Mouse (Mus musculus) heart, adult 18-20 months (tissue): Measurements from ENCODE around the gene Wsb2. TPM values are rescaled to one million over a fixed set of nuclear protein-coding genes. Genes with fewer than 3 reads are reported as not detected.
"Not testable (repeated sequence)": the region's sequence is repeated elsewhere in the genome, so short reads cannot be mapped to it uniquely, and the experiment has no call there.

ENCODE experiments used
- DNase-seq, 2 experiments: peaks; one replicate each; pipeline ENCODE4 v3.0.0; 2021 to 2022; ENCODE audit warnings: mixed read lengths in 1 of 2
- total RNA-seq, 2 experiments: library from RNA; stranded (reverse); gene quantifications; 2 replicates each; pipeline ENCODE4 v1.2.3; 2021

The Wsb2 gene
- total RNA-seq, 2 experiments from 2014 or later, result 95.7 to 123 TPM

- DNase-seq, result peak in 1 of 2 experiments; percentile 43
Measured at GRCm38 (mm10) chr5:117388296-117388751, 31.2 kb downstream of the Wsb2 start.

DNA sequence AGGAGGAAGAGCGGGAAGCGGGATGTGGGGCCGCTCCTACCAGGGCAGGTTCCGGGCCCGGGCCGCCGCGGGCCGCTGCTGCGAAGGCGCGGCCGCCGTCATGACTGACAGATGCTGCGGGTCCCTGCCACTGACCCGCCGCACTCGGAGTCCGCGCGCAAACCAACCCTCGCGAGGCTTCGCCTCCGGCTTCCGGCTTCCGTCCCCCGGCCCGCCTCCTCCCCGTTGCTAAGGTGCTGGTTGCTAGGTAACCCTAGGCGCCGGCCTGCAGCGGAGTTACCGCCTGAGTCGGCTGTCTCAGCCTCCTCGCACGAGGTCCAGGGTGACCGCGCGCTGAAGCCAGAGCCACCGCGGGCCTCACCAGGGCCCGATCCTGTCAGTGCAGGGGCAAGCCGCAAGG lies 31.8 kb downstream of the Wsb2 start, which contains the start of gene Rfc5:
Gene Rfc5, minus strand, starts transcription at position 171 of the 400 bp plus-strand sequence.
- peak; percentile 96 for DNase-seq

GRCm38 (mm10) chr5:117390895-117391294 lies 33.8 kb downstream of the Wsb2 start:
- no peak for DNase-seq

GRCm38 (mm10) chr5:117395834-117396233 lies 38.7 kb downstream of the Wsb2 start:
- DNase-seq, result no peak

- no peak for DNase-seq
Measured at GRCm38 (mm10) chr5:117396596-117397014, 39.5 kb downstream of the Wsb2 start.

DNA sequence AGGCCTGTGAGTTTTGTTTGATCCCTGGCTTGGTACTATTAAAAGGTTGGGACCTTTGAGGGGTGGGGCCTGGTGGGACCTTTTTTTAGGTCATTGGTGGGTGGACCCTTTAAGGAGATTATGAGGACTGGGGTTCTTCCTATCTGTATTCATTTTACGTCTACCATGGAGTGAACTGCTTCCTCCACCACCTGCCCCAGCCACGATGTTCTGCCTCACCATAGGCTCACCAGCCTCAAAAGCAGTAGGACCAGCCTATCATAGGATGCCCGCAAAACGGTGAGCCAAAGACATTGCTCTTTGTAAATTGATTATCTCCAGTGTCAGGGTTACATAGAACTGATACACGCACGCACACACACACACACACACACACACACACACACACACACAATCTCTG lies 40.3 kb downstream of the Wsb2 start:
- no peak for DNase-seq

- no peak for DNase-seq
Measured at GRCm38 (mm10) chr5:117398007-117398550, 41.0 kb downstream of the Wsb2 start.

DNA sequence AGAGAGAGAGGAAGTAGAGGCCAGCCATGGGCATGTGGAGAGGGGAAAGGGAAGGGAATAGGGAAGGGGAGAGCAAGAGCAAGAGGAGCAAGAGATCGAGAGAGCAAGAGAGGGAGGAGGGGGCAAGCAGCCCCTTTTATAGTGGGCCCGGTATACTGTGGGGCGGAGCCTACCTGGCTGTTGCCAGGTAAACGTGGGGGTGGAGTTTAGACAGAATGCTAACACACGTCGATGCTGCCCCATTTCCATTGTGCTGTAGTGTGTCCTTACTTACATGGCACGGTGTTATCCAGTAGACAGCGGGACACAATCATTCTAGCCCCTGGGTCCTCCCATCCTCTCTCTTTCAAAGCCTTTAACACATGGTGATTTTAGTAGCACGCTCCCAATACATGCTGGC lies 42.2 kb downstream of the Wsb2 start:
- DNase-seq, result no peak

DNA sequence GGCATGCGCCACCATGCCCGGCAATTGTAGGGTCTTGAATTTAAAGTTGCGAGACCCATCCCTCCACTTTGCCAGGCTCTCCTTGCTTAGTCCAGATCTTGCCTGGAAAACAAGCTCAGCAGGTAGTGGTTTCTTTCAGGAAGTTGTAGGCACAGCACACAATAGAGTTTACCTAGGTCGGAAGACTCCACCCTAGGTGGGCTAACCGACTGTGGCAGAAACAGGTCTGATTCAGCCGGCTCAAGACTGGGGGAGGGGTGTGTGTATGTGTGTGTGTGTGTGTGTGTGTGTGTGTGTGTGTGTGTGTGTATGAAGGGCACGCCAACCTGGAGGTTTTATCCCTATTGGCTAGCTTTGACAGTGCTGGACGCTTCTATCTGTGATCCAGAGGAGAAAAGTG lies 46.5 kb downstream of the Wsb2 start:
- DNase-seq, result no peak

- not testable (repeated sequence) for DNase-seq
Measured at GRCm38 (mm10) chr5:117404671-117405070, 47.6 kb downstream of the Wsb2 start.

- peak in 1 of 2 experiments; percentile 70 for DNase-seq
Measured at GRCm38 (mm10) chr5:117408216-117408615, 51.1 kb downstream of the Wsb2 start.

DNA sequence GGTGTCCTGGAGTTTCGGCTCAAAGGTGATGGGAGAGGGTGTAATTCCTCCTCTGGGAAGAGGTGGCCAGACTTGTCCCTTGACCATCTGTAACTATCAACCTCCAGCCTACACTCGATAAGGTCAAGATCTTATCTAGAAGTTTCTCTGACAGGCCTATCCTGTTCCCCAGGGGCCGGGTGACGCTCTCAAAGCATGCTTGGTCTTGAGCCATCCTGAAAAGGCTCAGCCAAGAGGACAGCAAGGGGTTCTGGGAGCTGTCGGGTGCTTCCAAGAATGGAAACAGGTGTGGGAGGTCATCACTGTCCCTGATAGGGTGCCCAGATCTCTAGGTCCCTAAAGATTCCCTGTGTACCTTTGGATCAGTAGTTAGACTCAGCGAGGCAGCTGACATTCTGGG lies 52.3 kb downstream of the Wsb2 start:
- DNase-seq, result no peak

DNA sequence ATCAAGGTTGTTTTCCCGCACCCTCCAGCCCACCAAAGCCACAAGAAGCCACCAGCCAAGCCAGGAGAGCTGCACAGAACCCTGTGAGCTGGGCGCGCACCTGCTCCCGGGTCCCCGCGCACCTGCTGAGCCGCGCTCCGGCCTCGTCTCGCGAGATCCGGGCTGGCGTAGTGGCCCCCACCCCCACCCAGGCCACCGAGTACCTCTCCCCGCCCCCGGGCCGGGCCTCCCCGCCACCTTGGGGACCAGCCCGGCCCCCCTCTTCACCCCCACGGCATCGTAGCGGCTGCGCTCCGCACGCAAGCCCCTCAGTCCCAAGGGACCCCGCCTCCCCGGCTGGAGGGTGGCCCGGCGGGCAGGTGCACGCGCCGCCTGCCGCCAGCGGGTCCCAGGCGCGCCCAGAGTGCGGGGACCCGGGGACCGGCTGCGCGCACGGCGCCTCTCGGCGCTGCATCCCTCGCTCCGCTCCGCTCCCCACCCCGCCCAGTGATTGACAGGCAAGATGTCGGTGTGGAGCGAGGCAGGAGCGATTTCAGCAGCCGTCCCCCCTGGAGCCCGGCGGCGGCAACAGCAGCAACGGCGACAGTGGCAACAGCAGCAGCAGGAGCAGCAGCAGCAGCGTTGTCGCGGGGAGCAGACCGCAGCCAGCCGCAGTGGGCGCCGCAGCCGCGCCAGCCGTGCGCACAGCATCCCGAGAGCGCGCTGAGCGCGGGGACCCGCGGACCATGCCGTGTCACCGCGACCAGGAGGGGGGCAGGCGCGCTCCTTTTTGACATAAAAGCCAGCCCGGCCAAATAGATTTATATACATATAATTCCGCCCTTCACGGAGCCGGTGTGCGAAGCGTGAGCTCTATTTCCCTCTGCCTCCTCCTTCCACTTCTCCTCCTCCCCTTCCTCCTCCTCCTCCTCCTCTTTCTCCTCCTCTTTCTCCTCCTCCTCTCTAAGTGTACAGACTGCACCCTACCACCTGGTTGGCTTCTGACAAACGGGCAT lies 56.7 kb downstream of the Wsb2 start, which contains the start of gene Ksr2:
Gene Ksr2, plus strand, starts transcription at position 494 of the 995 bp plus-strand sequence.
- DNase-seq, result no peak

GRCm38 (mm10) chr5:117414611-117415010 lies 57.5 kb downstream of the Wsb2 start:
- no peak for DNase-seq

- no peak for DNase-seq
Measured at GRCm38 (mm10) chr5:117415011-117415912, 58.2 kb downstream of the Wsb2 start.

DNA sequence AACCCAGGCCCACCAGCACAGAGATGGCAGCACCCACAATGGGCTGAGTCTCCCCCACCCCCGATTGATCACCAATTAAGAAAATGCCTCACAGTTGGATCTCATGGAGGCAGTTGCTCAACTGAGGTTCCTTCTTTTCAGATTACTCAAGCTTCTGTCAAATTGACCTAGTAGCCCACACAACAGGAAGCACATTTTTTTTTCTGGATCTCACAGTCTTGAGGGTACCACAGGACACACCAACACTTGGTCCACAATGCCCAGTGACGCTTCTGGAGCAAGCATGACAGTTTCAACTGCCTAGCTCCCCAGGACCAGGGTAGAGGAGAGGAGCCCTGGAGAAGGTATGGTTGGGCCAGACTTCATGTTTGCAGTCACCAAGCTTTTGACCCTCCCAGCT lies 60.3 kb downstream of the Wsb2 start:
- no peak for DNase-seq

Other genes starting within 250 kb of the Wsb2 start
- gene Suds3, start 241.2 kb upstream of the Wsb2 start, total RNA-seq, result 10 to 100 TPM; 84.8 to 92.0 TPM
- 1 to 10 TPM; 5.8 to 7.8 TPM for gene Taok3, start 237.2 kb upstream of the Wsb2 start, total RNA-seq
- 100 to 1,000 TPM; 475 to 528 TPM for gene Pebp1, start 69.7 kb upstream of the Wsb2 start, total RNA-seq
- 1 to 10 TPM; 7.2 to 7.7 TPM for gene Vsig10, start 38.2 kb upstream of the Wsb2 start, total RNA-seq
- gene Rfc5, start 31.7 kb downstream of the Wsb2 start, total RNA-seq, result 1 to 10 TPM; 2.4 to 4.0 TPM
- gene Ksr2, start 56.7 kb downstream of the Wsb2 start, total RNA-seq, result under 1 TPM; 0.07 to 0.10 TPM